Mouse (Mus musculus): ENCODE results near the gene Eif2b2.

DNA sequence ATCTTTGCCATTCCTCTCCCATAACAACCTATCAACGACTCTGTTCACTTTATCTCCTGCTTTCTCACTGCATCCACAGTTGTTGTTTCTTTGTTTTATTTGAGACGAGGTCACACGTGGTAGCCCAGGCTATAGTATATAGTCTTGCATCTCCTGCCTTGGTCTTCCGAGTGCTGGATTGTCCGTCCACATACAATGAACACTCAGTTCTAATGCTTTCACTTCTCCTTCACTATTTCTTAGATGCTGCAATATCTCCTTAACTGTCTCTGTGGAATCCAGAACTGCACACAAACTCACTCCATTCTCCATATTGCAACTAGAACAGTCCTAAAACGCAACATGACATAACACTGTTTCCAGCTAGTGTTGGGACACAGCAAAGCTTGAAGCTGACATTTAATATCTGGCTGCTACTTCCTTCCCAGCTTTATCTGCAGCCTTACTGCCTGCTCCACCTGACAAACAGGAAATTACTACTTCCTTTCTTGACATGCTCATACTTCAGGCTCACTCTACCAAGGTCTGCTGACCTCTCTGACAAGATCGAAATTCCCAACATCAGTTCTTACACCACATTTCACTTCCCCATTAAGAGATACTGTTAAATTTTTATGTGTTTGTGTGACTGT, 37.8 kb downstream of the Eif2b2 start:
- no peak for TF ChIP-seq CTCF (IDR thresholded peaks at IDR 0.05; ENCODE audit: borderline replicate concordance, insufficient read depth, low read depth, low read length)
- TF ChIP-seq POLR2A (IDR thresholded peaks at IDR 0.05; ENCODE audit: borderline replicate concordance, insufficient read depth, low read length) = no peak

Measured in cerebellum, adult 2 months (tissue).